Comparison of ENCODE assay signal across 9 mouse cellular contexts in genomic region chr16:43409910-43410612, GRCm38 (mm10).
DNase-seq lines count a peak whose midpoint lies in the region; ATAC-seq and TF ChIP-seq lines count a peak whose summit lies in the region.
"Had no signal": no experiment of that assay in that cellular context is flagged by ENCODE, and none has a peak within 500 bp of the region (broad histone marks: within the 10 kb centered on the region; RNA-seq: fewer than 3 reads in every experiment).

No protein-coding gene starts in this region.

- WGBS in lung, adult 2 months, result 67% methylated on average over 12 of the region's 12 CpGs
- WGBS in intestine, embryonic 15.5 days, result 71% methylated on average over 12 of the region's 12 CpGs

- no peak overlapping the region for H3K4me2 ChIP-seq in intestine, embryonic 15.5 days (replicated peaks)
- H3K4me2 ChIP-seq: heart, embryonic 13.5 days had no signal

- H3K4me3 ChIP-seq in lung, adult 2 months (replicated peaks; ENCODE audit: extremely low read depth, low read depth, low read length), result no peak overlapping the region
- H3K4me3 ChIP-seq in intestine, embryonic 15.5 days (replicated peaks), result no peak overlapping the region
- H3K4me3 ChIP-seq: heart, embryonic 13.5 days had no signal

- H3K9me3 ChIP-seq in intestine, embryonic 15.5 days, result no peaks in the 10 kb centered on the region
- H3K9me3 ChIP-seq: heart, embryonic 13.5 days had no signal

- H3K36me3 ChIP-seq in intestine, embryonic 15.5 days, result no peaks in the 10 kb centered on the region
- H3K36me3 ChIP-seq: heart, embryonic 13.5 days had no signal

- no peak for ATAC-seq in intestine, embryonic 15.5 days

- H3K4me1 ChIP-seq in lung, adult 2 months (ENCODE audit: control insufficient read depth, insufficient read depth, low read length), result peaks cover 10% of the 10 kb centered on the region; the same call in 1 of the 2 replicates
- H3K4me1 ChIP-seq in intestine, embryonic 15.5 days (replicated peaks), result no peaks in the 10 kb centered on the region

- no peaks in the 10 kb centered on the region for H3K27me3 ChIP-seq in intestine, embryonic 15.5 days (replicated peaks)
- H3K27me3 ChIP-seq: heart, embryonic 13.5 days had no signal

- no peak overlapping the region for H3K27ac ChIP-seq in intestine, embryonic 15.5 days
- H3K27ac ChIP-seq: heart, embryonic 13.5 days had no signal

- no peak for TF ChIP-seq CTCF in lung, adult 2 months (IDR thresholded peaks at IDR 0.05; ENCODE audit: insufficient read depth, low read length)

- DNase-seq in adrenal gland, postnatal 10 days, result peak; percentile 71
- no peak for DNase-seq in adrenal gland, postnatal 4 days (ENCODE audit: low spot score in 2 of 2)
- DNase-seq in lung, adult 18-20 months, result peak; percentile 53 to 54
- no peak for DNase-seq in lung, adult 2 months
- peak; percentile 52 for DNase-seq in gastrocnemius, postnatal 10 days
- peak; percentile 72 to 73 for DNase-seq in right cerebral cortex, postnatal 10 days (ENCODE audit: low spot score in 2 of 2)
- no peak for DNase-seq in embryo, embryonic 10.5 days (ENCODE audit: low spot score)

- no peak for TF ChIP-seq POLR2A in lung, adult 2 months (IDR thresholded peaks at IDR 0.05; ENCODE audit: borderline replicate concordance, extremely low read depth, low read depth, low read length)

- H3K9ac ChIP-seq in intestine, embryonic 15.5 days, result no peak overlapping the region
- H3K9ac ChIP-seq: heart, embryonic 13.5 days had no signal

Comparison
In these comparisons a context has a peak if more than half of its experiments do, and no peak if none do; other contexts are left out.
1. DNase-seq: peak in adrenal gland, postnatal 10 days (single experiment), lung, adult 18-20 months (2 of 2), gastrocnemius, postnatal 10 days (single experiment) and right cerebral cortex, postnatal 10 days (2 of 2); none in adrenal gland, postnatal 4 days (0 of 2), lung, adult 2 months (single experiment) and embryo, embryonic 10.5 days (single experiment).